Mouse (Mus musculus): ENCODE measurements around the gene Cab39l.

GRCm38 (mm10) chr14:59525843-59526242 lies 85.1 kb downstream of the Cab39l start:
- TF ChIP-seq CTCF (IDR thresholded peaks at IDR 0.05; ENCODE audit: borderline replicate concordance, control insufficient read depth, extremely low read depth, insufficient read depth, low read length, poor library complexity): no peak
- TF ChIP-seq POLR2A (IDR thresholded peaks at IDR 0.05; ENCODE audit: control insufficient read depth, extremely low read depth, insufficient read depth, low read length, poor library complexity): no peak

Measured in thymus, adult 2 months (tissue).